Mouse (Mus musculus): ENCODE results near the gene Vpreb1.

DNA sequence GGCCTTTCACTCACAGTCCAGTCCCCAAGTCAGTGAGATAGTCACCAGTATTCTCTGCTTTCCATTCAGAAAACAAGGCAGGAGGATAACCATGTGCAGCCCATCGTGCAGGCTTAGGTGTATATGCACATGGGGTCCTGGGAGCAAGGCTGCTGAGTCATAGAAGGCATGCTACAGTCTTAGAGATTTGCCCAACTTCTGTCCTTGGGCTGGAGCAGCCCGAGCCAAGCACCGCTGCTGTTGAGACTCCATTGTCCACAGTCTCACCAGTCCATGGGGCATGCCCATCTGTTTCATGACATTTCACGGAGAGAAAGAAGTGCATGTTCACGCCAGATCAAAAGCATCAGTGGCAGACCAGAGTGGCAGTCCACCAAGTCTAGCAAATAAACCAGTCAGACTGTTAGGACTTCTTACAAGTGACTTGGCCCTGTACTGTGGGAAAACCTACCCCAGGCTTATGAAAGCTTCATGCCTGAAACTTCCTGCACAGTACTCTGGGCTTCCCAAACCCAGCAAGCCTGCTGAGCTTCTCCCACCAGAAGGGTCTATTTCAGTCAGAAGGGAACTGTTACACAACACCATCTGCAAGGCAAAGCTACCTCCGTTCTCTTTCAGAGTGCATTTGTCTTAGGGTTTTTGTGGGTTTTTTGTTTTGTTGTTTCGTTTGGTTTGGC lies 47.9 kb upstream of the Vpreb1 start:
- TF ChIP-seq CTCF (IDR thresholded peaks at IDR 0.05; ENCODE audit: low read depth, low read length) (no peak), POLR2A (IDR thresholded peaks at IDR 0.05; ENCODE audit: insufficient read depth, low read length) (no peak)

Data from ES-Bruce4 (cell line).